Mouse (Mus musculus) testis, postnatal 14 days (tissue): ENCODE data around the gene Trim72.

ENCODE experiments used
- DNase-seq: peaks from one replicate; pipeline ENCODE4 v3.0.0; 2021; ENCODE audit warnings: low spot score

Trim72 gene

DNA sequence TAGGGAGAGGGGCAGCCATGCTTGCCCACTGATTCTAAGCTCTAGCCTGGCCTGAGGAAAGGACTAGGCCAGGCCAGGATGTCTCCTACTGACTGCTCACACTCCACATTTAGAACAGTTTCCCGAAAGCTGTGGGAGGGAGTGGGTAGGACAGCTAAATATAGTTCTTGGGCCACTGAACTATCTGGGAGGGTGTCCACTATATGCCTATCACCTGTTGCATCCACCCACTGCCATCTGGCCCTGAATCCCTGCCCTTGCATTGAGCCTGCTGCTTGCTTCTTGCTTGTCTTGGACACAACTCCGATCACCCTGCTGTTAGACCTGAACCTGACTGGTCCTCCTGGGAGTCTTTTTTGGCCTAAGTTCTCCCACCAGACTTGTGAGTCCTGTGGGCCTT is at the start of gene Trim72:
Gene Trim72 (plus strand): TSS at position 262 of the 400 bp plus-strand sequence.
- DNase-seq: no peak

DNA sequence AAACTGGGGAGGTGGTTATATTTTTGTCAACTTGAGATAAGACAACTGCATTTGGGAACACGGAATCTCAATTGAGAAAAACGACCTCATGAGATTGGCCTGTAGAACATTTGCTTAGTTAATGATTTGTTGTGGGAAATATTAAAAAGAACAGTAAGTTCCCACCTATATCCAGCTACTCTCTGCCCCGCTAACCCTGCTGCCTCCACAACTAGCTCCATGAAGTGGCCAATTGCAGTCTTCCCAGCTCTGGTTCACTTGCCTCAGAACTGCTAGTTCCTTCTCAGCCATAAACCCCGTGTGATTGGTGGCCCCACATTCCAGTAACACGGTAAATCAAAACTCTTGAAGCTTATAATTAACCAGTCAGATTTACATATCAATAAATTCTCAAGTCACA is 44.4 kb upstream of the Trim72 start:
- DNase-seq: no peak

DNA sequence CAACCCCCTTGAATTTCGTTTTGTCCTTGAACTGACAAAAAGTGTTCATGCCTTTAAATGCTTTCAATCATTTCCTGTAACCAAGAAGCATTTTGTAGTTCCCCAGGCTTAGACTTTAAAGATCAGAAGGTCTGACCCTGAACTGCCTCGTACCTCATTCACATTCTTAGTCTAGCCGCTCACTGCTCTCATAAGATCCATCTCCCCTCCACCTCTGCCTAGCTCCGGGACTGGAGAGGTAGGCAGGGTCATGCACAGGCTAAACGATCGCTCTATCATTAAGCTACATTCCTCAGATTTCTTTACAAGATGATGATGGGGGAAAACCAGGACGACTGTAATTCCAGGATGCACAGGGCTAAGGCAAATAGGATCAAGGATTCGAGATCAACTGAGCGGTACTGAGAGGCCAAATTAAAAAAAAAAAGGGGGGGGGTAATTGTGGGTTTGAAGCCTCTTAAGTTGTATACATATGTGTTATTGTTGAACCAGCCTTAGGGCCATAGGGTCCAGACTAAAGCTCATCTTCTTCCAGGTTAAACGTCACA is 37.3 kb upstream of the Trim72 start:
- no peak for DNase-seq

DNA sequence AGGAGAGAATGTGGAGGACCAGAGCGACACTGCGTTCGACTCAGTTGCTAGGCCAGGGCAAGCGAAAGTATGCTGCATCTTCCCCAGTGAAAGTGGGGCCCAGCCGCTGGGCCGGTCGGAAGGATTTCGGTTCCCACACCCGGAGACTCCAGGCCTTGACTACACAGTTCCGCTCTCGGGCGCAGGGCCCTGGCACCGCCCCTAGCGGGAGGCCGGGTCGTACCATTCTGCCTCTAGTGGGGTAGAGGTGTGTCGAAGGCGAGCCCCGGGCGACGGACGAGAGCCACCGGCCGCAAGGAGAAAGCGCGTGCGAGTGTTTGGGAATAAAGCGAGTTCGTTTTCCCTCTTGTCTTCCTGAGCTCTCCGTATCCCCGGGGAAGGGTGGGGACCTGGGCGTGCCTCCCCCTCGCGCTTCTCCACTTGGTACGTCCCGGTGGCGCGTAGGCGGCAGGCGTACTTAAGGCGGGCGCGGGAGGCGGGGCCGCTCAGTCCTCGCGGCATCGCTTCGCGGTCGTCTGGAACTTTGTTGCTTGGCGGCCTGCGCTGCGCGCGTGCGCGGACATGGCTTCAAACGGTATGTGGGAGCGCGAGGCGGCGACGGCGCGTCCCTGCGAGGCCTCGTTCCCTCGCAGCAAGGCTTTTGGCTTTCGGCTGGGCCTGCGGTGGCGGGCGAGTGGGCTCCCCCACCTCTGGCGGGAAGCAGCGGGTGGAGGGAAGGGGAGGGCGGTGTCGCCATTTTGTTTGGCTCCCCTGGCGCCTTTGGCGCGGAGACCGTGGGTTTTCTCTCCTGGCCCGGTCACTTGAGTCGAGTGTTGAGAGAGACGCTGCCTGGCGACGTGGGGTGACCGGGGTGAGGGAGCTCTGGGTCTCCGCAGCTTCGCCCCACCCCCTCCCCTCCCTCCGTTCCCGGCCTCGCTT is 36.5 kb upstream of the Trim72 start, which contains the start of gene Fus:
Gene Fus (plus strand): TSS at position 454 of the 918 bp plus-strand sequence.
- DNase-seq: peak; percentile 94

DNA sequence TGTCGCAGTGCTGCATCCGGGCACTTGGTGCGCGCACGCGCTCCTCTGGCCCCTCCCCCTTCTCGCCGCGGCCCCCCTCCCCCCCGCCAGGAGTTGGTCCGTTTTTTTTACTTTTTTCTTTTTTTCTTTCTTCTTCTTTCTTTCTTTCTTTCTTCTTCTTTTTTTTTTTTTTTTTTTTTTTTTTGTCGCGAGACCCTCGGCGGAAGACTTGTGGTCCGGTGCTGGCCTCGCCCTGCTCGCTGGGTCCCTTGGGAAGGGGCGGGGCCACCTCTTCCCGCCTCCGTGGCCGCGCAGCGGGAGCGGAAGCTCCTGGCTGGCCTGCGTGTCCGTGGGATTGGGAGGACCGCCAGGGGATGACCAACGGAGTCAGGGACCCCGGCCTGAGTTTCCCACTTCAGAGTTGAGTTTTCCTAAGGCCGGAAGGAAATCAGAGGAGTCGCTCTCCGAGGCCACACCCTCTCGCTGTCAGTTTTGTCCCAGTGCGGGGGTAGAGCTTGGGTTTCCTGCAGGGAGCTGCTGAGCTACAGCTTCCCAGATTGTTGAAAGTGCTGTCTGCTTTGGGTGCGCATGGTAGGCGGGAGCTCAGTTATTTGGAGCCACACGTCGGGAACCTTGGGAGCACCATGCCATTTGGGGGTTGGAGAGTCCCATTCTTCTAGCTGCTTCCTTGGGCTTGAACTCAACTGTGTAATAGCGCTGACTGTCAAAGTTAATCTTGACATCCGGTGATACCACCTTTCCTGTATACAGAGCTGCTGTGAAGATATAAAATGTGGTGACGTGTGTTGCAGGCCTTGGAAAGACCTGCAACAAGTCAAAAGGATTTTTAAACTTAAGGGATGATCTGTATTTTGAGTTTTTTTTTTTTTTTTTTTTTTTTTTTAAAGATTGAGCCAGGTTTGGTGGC is 35.6 kb upstream of the Trim72 start:
- peak; percentile 84 for DNase-seq

DNA sequence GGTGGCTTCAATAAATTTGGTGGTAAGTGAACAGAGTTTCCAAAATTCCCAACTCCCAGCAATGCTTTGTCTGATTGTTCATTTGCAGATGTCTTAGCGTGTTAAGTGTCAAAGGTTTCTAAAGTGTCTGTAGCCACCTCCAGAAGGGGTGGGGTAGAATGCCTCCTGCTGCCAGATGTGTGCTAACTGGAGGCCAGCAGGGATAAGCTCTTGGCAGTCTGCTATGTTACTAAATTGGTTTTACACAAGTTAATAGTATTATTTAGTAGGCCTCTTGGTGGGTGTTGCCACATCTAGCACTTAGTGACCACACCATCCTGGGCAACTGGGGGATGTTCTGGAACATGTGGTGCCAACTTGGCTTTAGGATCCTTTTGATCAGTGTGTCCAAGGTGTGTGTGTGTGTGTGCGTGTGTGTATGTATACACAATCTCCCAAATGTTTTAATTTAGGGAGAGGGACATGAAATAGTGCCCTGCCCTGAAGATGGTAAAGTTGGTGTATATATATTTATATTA is 29.3 kb upstream of the Trim72 start:
- no peak for DNase-seq

DNA sequence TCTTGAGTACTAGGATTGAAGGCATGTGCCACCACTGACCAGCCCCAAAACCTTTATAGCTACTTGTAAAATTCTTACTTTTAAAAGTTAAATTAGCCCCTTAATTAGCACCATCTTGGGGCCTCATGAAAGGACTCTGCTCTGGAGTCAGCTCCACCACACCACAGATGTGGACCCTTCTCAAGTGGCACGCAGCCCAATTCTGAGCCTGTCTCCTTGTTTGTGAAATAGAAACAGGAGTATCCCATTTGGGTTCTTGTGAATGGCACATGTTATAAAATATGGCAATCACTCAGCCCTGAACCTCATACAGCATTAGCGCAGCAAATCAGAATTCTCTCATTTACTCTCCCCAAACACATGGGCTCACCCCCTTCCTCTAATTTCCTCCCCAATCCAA is 24.9 kb upstream of the Trim72 start:
- DNase-seq: no peak

DNA sequence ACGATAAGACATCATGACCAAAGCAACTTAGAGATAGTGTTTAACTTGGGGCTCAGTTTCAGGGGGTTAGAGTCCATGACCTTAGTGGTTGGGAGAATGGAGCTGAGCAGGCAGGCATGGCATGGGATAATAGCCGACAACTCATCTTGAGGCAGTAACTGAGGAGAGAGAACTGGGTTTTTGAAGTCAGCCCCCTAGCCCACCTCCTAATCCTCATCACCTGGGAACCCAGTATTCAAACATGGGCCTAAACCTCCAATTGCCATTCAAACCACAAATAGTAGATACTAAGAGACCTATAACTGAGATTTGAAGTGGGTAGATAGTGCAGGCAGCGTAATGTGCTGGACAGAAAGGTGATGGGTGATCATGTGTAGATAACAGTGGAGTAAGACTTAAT is 23.1 kb upstream of the Trim72 start:
- no peak for DNase-seq

DNA sequence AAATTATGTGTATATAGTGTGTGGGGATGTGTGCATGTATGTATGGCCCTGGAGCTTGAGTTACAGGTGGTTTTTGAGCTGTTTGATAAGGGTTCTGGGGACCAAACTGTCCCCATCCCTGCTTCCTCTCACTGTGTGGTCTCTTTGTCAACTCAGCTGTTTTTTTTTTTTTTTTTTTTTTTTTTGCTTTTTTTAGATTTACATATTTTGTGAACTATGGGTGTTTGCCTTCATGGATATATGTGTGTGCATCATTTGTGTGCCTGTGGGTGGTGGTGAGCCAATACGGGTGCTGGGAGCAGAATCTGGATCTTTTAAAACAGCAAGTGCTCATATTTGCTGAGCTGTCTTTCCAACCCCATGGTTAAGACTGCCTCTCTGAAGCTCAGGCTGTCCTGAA is 14.8 kb upstream of the Trim72 start:
- DNase-seq: no peak

DNA sequence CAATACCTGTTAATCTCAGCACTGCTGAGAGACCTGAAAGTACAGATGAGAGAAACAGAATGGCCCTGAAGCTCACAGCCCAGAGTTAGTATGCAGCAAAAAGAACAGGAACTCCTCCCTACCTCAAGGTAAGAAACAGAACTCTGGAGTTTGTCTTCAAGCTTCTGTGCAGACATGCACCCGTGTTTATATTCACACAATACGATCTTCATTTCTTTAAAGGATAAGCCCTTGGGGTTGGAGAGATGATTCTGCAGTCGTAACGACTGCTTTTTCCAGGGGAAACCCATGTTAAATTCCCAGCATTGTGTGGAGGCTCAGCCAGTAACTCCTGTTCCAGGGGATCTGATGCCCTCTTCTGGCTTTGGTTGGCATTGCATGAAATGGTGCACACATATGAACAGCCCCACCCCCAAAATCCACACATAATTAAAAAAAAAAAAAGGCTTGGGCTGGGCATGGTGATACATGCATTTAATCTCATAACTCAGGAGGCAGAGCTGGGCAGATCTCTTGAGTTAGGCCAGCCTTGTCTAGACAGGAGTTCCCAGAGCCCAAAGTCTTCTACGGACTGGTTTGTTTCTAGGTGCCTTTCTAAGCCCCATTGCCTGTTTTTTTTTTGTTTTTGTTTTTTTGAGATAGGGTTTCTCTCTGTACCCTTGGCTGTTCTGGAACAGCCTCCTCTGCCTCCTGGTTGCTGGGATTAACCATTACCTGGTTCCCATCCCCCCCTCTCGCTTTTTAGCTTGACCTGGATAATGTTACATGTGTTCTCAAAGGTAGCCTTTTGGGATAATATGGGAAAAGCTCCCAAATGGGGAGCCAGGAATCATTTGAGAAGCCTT is 11.9 kb upstream of the Trim72 start:
- DNase-seq: no peak

DNA sequence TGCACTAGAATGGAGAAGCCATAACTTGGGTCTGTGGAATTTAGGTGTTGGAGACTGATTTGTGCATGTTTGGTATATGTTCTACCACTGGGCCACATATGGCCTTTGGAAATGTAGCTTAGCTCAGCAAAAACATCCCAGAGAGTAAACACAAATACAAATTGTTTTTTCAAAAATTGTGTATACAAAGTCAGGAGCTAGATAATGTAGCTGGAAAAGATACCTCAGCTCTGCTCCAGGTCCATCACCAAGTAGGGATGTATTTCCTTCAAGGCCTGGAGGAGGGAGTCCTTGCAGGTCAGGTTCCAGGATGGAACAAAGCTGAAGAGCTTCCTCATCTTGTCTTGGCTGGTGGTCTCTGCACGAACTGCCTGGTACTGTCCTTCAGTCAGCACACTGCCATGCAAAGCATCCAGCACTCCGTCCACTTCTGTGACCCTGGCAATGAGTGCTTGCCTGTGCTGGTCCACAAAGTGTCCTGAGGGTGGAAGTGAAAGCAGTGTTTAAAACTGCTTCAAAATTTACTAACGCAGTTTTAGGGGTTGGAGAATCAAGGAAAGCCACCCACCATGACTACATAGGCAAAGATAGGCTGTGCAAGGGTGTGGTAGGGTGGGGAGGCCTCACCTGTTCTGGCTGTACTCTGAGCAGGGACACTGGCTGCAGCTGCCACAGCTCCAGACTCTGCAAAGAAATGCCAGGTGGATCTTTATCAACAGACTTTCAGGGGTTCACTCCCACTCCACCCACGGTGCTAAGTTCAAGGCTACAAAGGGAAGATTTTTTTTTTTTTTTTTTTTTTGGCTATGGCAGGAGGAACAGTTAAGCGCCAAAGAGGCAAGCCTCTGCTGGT is 11.0 kb upstream of the Trim72 start:
- no peak for DNase-seq

DNA sequence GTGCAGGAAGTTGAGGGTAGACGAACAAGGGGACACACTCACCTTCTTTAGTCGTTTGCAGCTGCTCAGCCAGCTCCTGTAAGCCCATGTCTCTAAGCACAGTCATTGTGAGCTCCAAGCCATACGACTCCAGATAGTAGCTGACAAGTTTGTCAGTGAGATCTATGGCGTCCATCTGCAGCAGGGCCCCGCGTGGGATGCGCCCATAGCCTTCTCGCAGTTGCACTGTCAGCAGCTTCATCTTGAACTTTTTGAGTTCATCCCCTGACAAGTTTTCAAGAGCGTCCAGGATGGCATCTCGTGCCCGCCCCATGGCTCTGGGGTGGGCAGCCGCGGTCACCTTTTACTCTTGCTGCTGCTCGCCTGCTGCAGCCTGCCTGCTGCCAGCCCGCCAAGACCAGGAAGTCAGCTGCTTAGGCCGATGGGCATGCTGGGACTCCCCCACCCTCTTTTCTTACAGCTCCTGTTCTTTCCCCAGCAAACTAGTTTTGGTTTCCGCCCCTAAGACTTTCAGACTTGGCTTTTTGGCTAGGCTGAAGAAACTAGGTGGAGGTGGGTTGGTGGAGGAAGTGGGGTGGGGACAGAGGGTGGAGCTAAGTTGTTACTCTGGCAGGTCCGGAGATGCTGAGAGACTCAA is 10.3 kb upstream of the Trim72 start, which contains the start of gene Pycard:
Gene Pycard (minus strand): TSS at position 527 of the 637 bp plus-strand sequence.
- DNase-seq: peak; percentile 47

DNA sequence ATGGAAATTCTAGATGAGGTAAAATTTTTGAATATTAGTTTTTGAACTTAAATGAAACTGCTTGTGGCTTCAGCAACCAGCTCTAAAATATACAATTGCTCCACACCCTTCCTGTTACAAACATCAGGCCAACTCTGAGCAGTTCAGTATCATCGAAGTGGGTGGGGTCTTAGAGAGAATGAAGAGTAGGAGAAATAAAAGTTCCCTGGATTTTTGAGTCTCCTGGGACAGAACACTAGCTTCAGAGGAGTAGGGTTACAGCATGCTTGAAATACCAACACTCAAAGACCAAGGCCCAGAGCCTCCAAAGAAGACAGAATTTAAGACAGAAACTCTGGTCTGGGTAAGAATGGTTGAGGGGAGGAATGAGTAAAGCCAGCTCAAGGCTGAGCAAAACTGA is 4.3 kb upstream of the Trim72 start:
- DNase-seq: no peak

DNA sequence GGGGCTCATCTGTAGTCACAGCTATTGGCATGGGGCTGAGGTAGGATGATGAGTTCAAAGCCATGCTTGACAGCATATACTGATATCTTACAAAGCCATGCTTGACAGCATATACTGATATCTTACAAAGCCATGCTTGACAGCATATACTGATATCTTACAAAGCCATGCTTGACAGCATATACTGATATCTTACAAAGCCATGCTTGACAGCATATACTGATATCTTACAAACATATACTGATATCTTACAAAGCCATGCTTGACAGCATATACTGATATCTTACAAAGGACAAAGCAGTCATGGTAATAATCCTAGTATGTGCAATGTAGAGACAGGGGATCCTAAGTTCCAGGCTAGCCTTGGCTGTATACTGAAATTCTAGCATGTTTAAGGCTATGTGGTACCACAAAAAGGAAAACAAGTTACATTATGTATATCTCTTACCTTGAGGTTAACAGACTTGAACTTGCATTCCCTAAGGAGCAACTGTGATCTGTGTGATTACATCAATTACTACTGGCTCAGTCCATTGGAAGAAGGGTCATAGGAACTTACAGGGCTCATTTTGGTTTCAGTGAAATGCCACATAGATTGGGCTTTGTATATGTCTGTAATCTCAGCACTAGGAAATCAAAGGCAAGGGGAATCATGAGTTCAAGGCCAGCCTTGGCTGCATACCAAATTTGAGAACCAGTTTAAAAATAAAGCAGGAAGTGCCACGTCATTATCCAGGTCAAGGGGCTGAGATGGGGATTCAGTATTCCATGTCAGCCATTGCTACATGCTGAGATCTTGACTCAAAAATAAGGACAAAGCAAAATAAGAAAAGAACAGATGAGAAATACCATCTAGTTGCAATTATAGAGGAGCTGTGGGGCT is 3.4 kb upstream of the Trim72 start:
- DNase-seq: no peak

DNA sequence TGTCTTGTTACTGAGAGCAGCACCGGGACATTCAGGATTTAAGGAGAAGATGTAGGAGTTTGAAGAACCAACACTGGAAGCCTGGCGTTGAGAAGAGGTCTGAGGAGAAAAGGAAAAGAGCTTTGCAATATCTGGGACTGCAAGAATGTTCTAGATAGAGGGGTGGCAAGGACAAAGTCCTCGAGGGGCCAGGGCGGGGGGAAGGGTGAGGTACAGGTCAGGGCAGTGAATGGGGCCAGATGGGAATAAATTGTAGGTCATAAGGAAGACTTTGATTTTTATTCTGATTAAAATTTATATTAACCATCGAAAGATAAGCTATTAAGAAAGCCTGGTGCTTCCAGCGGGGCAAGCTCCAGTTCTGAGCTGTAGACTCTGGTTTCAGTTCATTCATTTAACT is 651 bp upstream of the Trim72 start:
- DNase-seq: no peak

DNA sequence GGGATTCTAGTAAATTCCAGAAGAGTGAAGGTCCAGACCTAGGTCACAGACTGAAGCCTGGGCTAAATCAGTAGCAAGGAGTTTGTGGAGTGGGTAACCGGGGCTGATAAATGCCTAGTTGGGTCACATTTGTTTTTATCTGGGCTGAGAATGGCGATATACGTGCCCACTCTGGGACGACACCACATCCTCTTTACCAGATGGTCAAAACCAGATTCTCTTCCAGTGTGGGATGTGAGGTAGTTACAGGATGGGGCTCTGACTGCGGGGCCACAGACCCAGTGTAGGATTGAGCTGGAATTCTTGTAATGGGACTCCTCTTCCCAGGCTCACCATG is 369 bp downstream of the Trim72 start:
- no peak for DNase-seq

DNA sequence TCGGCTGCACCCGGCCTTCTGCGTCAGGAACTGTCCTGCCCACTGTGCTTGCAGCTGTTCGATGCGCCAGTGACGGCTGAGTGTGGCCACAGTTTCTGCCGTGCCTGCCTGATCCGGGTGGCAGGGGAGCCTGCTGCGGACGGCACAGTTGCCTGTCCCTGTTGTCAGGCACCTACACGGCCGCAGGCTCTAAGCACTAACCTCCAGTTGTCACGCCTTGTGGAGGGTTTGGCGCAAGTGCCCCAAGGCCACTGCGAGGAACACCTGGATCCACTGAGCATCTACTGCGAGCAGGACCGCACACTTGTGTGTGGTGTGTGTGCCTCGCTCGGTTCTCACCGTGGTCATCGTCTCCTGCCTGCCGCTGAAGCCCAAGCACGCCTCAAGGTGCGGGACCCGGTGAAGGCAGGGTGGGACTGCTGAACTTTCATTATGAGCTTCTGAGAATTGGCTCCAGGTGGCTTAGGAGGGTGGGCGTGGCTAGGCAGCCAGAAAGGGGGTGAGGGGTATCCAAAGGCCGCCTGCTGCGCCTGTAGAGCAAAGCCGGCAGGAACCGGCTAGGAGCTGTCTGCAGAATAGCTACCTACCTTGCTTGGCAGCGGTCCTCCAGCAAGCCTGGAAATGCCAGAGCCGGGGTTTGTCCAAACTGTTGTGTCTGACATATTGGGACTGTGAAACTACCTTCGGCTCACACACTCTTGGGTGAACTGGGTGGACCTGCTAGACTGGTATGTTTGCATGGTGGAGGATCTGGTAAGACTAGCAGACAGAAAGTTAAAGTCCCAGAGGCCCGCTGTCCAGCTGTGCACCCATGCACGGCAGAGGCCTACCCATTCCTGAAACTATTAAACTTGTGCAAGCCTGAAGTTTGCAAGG is 976 bp downstream of the Trim72 start:
- DNase-seq: peak; percentile 34

DNA sequence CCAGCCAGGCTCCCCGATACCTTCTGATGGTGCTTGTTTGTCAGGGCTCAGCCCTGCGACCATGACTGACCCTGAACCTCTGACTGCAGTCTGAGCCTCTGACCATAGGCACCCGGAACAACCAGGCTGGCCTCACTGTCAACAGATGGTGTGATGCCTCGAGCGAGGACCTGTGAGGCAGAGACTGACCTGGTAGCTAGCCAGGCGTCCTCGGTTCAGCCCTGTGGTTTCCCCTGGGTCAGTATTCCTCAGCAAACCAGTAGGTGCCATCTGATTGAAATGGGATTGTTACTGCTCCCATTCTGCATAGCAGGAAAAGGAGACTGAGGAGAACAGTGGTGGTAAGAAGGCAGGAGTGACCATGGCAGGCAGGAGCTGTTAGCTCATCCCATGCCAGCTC is 2.4 kb downstream of the Trim72 start:
- no peak for DNase-seq
